Mouse (Mus musculus): ENCODE results near the gene Nhp2. TPM values are rescaled to one million over a fixed set of nuclear protein-coding genes. Genes with fewer than 3 reads are reported as not detected.

Gene Nhp2
- 104 and 110 TPM in 2 replicates for polyA plus RNA-seq (2015; fragmentation: Nextera tagmentation; extraction: Ambion mirVana)

DNA sequence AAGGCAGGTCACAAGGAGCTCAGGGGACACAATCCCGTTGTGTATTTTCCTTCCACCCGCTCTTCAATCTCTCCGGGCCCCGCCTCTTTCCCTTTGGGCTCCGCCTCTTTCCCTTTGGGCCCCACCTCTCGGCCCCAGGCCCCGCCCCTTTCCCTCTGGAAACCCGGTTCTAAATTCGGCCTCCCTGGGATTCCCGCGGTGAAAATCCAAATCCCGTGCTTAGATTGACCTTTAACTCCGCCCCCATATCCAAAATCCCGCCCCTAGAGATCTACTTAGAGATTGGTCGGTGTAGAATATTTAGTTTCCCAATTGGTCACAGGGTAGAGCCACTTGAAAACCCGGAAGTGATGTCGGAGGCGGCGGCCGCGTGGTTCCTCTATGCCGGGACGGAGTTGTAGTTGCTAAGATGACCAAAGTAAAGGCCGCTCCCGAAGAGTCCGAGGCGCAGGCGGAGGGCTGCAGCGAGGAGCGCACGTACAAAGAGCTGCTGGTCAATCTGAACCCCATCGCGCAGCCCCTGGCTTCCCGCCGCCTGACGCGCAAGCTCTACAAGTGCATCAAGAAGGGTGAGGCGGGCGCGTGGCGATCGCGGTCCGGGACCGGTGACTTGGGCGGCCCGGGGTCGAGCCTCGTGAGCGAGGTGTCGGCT is at the start of gene Nhp2:
Nhp2 (plus strand) TSS at position 327 of the 652 bp plus-strand sequence.
- ATAC-seq, result peak; percentile 95
- Histone ChIP-seq H3K27me3 (0 out of 2 replicates have a peak, but pooled peaks cover 4% of the 10 kb centered on the region), H3K27ac (no peak within 1 kb of the TSS), H3K4me2 (replicated peaks) (peak within 1 kb of the TSS; percentile 73), H3K9me3 (no peaks in the 10 kb centered on the region), H3K36me3 (peaks cover 31% of the 10 kb centered on the region), H3K4me3 (replicated peaks) (peak within 1 kb of the TSS; percentile 76), H3K4me1 (replicated peaks) (peaks cover 26% of the 10 kb centered on the region), H3K9ac (replicated peaks) (peak within 1 kb of the TSS; percentile 77)
- under 1% methylated on average over 51 of the region's 51 CpGs for WGBS

DNA sequence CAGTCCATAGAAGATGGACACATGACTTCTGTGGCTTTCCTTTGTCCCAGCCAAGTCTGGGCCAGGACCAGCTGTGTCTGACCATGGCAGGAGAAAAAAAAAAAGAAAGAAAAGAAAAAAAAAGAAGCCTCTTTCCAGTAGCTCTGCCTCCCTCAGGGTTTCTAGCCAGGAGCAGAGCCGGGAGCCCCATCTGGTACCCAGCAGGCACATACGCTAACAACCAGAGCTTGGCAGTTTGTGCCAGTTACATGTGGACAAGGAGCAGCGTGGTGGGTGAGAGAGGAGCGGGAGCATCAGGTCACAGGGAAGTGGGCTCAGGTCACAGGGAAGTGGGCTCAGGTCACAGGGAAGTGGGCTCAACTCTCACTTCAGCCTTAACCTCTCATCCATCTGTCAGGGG is 43.1 kb upstream of the Nhp2 start:
- WGBS, result 74% methylated on average over 4 of the region's 4 CpGs
- no peaks in the 10 kb centered on the region for H3K36me3 ChIP-seq
- H3K4me2 ChIP-seq (replicated peaks), result no peak overlapping the region
- no peak for ATAC-seq
- no peaks in the 10 kb centered on the region for H3K9me3 ChIP-seq
- H3K27me3 ChIP-seq, result no peaks in the 10 kb centered on the region
- H3K4me1 ChIP-seq (replicated peaks), result no peaks in the 10 kb centered on the region
- no peak overlapping the region for H3K4me3 ChIP-seq (replicated peaks)
- 0 out of 2 replicates have a peak overlapping the region, but pooled peaks have one; percentile 10 for H3K27ac ChIP-seq
- H3K9ac ChIP-seq (replicated peaks), result no peak overlapping the region

DNA sequence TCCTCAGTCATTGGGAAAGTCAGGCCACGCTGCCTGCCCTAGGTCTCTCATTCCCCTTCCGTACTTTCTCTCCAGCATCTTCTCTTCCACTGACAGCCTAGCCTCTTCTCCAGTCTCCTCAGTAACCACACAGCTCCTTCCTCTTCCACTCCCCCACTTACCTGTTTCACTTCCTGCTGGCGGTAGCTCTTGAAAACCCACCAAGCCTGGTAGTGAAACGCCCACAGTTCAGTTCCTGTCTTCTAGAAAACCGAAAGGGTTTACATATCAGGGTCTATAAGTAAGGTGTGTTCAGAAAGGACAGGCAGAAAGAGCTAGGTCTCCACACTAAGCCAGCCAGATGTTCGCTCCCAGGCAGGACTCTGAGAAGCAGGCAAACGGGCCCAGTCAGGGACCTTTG is 41.9 kb upstream of the Nhp2 start:
- Histone ChIP-seq H3K4me3 (replicated peaks) (no peak overlapping the region), H3K4me2 (replicated peaks) (no peak overlapping the region), H3K9ac (replicated peaks) (no peak overlapping the region), H3K36me3 (no peaks in the 10 kb centered on the region), H3K9me3 (no peaks in the 10 kb centered on the region), H3K27me3 (no peaks in the 10 kb centered on the region), H3K27ac (no peak overlapping the region), H3K4me1 (replicated peaks) (no peaks in the 10 kb centered on the region)
- ATAC-seq, result no peak
- WGBS, result 87% methylated on average over 7 of the region's 7 CpGs

DNA sequence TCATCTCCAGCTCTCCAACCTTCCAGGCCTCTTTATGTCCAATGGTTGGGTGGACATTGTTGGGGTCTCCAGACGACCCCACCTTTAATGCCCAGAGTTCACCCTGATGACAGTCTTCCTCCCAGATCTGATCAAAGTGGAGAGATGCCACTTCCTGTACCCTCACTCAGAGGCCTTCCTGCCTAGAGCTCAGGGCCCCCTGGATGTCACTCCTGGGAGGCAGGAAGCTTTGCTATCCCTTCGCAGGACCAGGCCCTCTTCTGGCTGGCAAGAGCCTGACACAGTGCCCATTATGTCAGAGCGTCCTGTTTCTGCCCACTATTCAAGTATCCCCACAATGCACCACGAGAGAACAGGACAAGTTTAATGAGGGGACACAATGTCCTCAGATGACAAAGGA is 40.5 kb upstream of the Nhp2 start:
- ATAC-seq, result no peak
- Histone ChIP-seq H3K36me3 (no peaks in the 10 kb centered on the region), H3K4me1 (replicated peaks) (peaks cover 10% of the 10 kb centered on the region), H3K4me2 (replicated peaks) (no peak overlapping the region), H3K27me3 (no peaks in the 10 kb centered on the region), H3K27ac (no peak overlapping the region), H3K9me3 (no peaks in the 10 kb centered on the region), H3K4me3 (replicated peaks) (no peak overlapping the region), H3K9ac (replicated peaks) (no peak overlapping the region)
- 60% methylated on average over 4 of the region's 4 CpGs for WGBS

DNA sequence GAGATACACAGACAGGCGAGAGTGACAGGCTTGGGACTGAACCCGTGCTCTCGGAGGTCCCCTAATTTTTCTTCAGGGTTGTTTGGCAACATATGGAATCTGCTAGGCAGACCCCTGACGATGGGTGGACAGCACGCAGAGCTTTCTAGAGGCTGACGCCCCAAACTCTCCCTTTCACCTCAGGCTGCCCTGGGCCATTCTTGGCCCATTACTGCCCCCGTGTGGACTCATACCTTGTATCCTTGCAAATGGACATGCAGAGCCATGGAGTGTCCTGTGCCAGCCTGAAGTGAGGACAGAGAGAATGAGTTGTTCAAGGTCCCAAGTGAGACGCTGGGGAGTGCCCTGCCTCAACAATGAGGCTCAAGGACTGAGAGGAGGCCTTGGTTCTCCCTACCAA is 36.8 kb upstream of the Nhp2 start:
- H3K4me1 ChIP-seq (replicated peaks), result peaks cover 30% of the 10 kb centered on the region
- H3K9me3 ChIP-seq, result no peaks in the 10 kb centered on the region
- no peaks in the 10 kb centered on the region for H3K27me3 ChIP-seq
- WGBS, result 26% methylated on average over 8 of the region's 8 CpGs
- no peak overlapping the region for H3K4me2 ChIP-seq (replicated peaks)
- H3K9ac ChIP-seq (replicated peaks), result no peak overlapping the region
- no peak for ATAC-seq
- no peak overlapping the region for H3K4me3 ChIP-seq (replicated peaks)
- H3K27ac ChIP-seq, result no peak overlapping the region
- peaks cover 16% of the 10 kb centered on the region for H3K36me3 ChIP-seq

DNA sequence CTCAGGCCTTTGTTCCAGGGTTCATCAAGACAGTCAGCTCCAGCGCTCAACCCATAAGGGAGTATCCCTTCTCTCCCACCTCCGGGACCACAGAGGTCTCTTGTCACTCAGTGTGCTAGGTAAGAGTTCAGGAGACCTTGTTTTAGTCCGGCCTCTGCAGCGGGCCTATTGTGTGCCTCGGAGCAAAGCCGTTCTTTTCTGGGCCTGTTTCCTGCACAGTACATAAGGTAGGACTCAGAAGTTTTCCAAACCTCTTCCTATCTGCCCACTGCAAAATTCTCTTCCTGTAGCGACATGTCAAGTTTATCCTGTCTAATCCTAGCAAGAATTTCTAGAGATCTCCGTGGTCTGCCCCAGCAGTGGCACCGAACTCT is 35.5 kb upstream of the Nhp2 start:
- peak overlapping the region; percentile 93 for H3K27ac ChIP-seq
- peak overlapping the region; percentile 64 for H3K4me2 ChIP-seq (replicated peaks)
- H3K4me1 ChIP-seq (replicated peaks), result peaks cover 32% of the 10 kb centered on the region
- peak overlapping the region; percentile 50 for H3K4me3 ChIP-seq (replicated peaks)
- no peaks in the 10 kb centered on the region for H3K9me3 ChIP-seq
- peaks cover 29% of the 10 kb centered on the region for H3K36me3 ChIP-seq
- H3K9ac ChIP-seq (replicated peaks), result peak overlapping the region; percentile 75
- ATAC-seq, result peak; percentile 25
- WGBS, result 8% methylated on average over 9 of the region's 9 CpGs
- H3K27me3 ChIP-seq, result no peaks in the 10 kb centered on the region

DNA sequence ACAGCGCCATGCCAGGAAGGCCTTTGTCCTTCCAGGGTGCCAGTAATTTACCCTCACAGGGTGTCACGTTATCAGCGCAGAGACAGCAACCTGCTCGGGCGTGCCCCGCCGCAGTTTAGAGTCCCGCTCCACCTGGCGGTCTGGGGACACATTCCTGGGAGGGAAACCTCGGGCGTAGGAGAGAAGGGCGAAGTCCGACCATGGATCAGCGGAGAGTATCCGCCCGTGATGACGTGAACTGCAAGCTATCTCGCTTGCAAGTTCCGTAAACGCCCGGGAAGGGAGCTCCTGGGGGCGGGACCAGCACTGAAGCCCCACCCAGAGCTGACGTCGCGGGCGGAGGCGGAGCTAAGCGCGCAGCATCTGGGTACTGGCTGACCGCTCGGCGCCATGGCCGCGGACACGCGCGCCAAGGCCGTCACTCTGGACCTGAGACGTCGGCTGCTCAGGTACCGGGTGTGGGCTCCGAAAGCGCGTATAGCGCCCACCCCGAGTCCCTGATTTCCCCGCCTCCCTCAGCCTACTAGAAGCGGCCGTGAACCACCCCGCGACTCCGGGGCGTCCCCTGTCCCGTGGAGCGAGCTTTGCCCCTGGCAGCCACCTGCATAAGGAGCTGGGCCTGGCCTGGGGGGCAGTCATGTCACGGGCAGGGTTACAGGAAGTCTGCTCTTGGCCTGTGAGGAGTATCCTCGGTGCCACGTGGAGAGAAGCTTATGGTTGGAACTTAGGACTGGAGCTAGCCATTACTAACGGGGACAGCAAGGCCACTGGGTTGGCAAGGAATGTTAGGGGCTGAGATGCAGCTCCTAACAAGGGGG is 34.9 kb upstream of the Nhp2 start, which contains the start of gene Phykpl:
Phykpl (plus strand) TSS at position 327 of the 818 bp plus-strand sequence.
- peak; percentile 93 for ATAC-seq
- under 1% methylated on average over 59 of the region's 59 CpGs for WGBS
- peaks cover 32% of the 10 kb centered on the region for H3K4me1 ChIP-seq (replicated peaks)
- peak within 1 kb of the TSS; percentile 75 for H3K9ac ChIP-seq (replicated peaks)
- no peaks in the 10 kb centered on the region for H3K9me3 ChIP-seq
- peaks cover 35% of the 10 kb centered on the region for H3K36me3 ChIP-seq
- H3K4me2 ChIP-seq (replicated peaks), result peak within 1 kb of the TSS; percentile 64
- peak within 1 kb of the TSS; percentile 93 for H3K27ac ChIP-seq
- peak within 1 kb of the TSS; percentile 50 for H3K4me3 ChIP-seq (replicated peaks)
- no peaks in the 10 kb centered on the region for H3K27me3 ChIP-seq

DNA sequence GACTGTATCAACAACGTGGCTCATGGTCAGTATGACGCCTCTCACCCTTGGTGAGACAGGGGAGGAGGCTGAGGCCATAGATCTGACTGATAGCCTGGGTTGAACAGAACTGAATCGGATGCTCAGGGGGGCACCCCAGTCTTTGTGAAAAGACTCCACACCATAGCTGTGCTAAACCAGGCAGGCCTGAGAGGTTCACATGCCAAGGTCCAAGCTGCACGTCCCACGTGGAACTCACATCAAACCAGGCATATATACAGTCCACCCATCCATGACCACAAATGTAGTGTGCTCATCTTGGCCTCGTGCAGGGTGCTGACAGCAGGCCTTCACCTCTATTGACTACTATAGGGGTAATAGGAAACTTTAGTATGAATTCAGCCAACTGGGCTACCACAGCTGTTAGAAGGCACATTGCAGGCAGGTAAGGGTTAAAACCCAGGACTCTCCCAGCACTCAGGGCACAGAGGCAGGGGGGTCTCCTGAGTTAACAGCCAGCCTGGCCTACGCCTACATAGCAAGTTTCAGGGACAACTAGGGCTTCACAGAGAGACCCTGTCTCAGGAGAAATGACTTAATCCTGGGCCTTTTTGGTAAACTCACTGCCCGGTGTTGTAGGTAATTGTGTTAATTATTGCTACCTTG is 33.8 kb upstream of the Nhp2 start:
- Histone ChIP-seq H3K27ac (peak overlapping the region; percentile 93), H3K4me1 (replicated peaks) (peaks cover 32% of the 10 kb centered on the region), H3K4me3 (replicated peaks) (peak overlapping the region; percentile 50), H3K36me3 (peaks cover 46% of the 10 kb centered on the region), H3K9me3 (no peaks in the 10 kb centered on the region), H3K4me2 (replicated peaks) (peak overlapping the region; percentile 64), H3K27me3 (no peaks in the 10 kb centered on the region), H3K9ac (replicated peaks) (peak overlapping the region; percentile 75)
- WGBS, result 60% methylated on average over 8 of the region's 8 CpGs
- ATAC-seq, result peak; percentile 15; the same call in 1 of the 2 replicates

DNA sequence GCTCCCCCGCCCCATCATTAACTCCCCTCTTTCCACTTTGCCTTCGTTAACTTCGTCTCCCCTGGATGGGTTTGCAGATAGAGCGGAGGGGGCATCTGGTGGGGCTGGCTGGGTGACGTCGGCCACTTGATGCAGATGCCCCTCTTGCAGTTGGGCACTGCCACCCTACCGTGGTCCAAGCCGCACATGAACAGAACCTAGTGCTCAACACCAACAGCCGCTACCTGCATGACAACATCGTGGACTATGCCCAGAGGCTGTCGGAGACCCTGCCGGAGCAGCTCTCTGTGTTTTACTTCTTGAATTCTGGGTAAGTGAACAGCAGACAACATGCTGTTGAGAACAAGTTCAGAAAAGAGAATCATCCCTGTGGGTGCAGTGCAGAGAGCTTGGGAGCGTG is 33.1 kb upstream of the Nhp2 start:
- Histone ChIP-seq H3K36me3 (peaks cover 53% of the 10 kb centered on the region), H3K9ac (replicated peaks) (no peak overlapping the region), H3K4me3 (replicated peaks) (no peak overlapping the region), H3K27ac (no peak overlapping the region; the same call in 1 of the 2 replicates), H3K27me3 (no peaks in the 10 kb centered on the region), H3K4me2 (replicated peaks) (no peak overlapping the region), H3K4me1 (replicated peaks) (peaks cover 32% of the 10 kb centered on the region), H3K9me3 (no peaks in the 10 kb centered on the region)
- no peak for ATAC-seq
- WGBS, result 94% methylated on average over 13 of the region's 13 CpGs

DNA sequence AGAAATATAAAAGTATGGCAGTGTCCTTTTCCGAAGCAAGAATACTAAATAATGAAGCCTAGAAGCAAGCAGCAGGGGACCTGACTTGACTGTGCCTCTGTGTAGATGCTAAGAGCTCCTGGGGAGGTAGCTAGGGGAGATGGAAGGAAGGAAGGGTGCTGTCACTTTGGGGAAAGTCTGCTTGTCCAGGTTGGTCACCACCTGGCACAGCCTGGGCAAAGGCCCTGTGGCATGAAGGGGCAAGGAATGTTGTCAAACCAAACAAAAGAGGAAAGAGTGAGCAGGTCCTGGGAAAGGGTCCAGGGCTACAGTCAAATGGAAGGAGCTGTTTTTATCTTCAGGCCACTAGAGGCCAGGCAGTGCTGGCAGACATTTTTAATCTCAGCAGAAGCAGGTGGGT is 32.5 kb upstream of the Nhp2 start:
- no peak overlapping the region for H3K4me2 ChIP-seq (replicated peaks)
- no peak overlapping the region for H3K9ac ChIP-seq (replicated peaks)
- H3K27ac ChIP-seq, result no peak overlapping the region; the same call in 1 of the 2 replicates
- peaks cover 32% of the 10 kb centered on the region for H3K4me1 ChIP-seq (replicated peaks)
- no peak overlapping the region for H3K4me3 ChIP-seq (replicated peaks)
- peaks cover 59% of the 10 kb centered on the region for H3K36me3 ChIP-seq
- ATAC-seq, result no peak
- no peaks in the 10 kb centered on the region for H3K27me3 ChIP-seq
- WGBS, result 91% methylated on average over 1 of the region's 1 CpGs
- no peaks in the 10 kb centered on the region for H3K9me3 ChIP-seq

DNA sequence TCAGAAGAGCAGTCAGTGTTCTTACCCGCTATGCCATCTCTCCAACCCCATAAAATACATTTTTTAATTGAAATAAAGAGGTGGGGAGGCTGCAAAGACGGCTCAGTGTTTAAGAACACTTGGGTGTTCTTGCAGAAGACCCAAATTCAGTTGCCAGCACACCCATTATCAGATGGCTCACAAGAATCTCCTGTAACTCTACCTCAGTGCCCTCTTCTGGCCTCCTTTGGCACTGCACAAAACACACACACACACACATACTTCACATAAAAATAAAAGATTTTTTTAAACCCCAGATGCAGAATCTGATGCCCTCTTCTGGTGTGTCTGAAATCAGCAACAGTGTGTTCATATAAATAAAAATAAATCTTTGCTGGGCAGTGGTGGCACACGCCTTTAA is 30.7 kb upstream of the Nhp2 start:
- Histone ChIP-seq H3K9ac (replicated peaks) (no peak overlapping the region), H3K4me2 (replicated peaks) (no peak overlapping the region), H3K4me1 (replicated peaks) (peaks cover 24% of the 10 kb centered on the region), H3K27me3 (no peaks in the 10 kb centered on the region), H3K9me3 (no peaks in the 10 kb centered on the region), H3K27ac (no peak overlapping the region), H3K36me3 (peaks cover 77% of the 10 kb centered on the region), H3K4me3 (replicated peaks) (no peak overlapping the region)
- WGBS, result over 99% methylated on average over 3 of the region's 3 CpGs
- ATAC-seq, result no peak

DNA sequence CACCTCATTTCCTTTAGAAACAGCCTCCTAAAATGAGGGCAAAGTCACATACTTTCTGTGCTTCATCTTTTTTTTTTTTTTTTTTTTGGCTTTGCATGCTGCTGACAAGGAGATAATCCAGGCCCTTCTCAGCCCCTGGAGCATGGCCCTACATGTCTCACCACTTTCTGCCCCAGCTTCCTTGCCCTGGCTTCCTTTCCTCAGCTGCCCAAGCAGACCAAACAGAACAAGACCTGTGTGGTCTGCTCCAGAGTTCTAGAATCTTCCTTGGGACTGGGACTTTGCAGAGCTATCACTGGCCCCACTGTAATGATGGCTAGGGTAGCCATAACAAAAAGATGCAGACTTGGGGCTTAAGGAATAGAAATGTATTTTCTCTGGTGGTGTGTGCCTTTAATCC is 29.5 kb upstream of the Nhp2 start:
- Histone ChIP-seq H3K27me3 (no peaks in the 10 kb centered on the region), H3K9me3 (no peaks in the 10 kb centered on the region), H3K27ac (no peak overlapping the region), H3K4me1 (replicated peaks) (peaks cover 18% of the 10 kb centered on the region), H3K4me3 (replicated peaks) (no peak overlapping the region), H3K9ac (replicated peaks) (no peak overlapping the region), H3K4me2 (replicated peaks) (no peak overlapping the region), H3K36me3 (peaks cover 87% of the 10 kb centered on the region)
- ATAC-seq, result no peak
